Comparison of ENCODE assay signal across 27 mouse cellular contexts in genomic region chr11:53504376-53504775, GRCm38 (mm10). TPM values are rescaled to one million over a fixed set of nuclear protein-coding genes. Genes with fewer than 3 reads are reported as not detected.
"Had no signal": no experiment of that assay in that cellular context is flagged by ENCODE, and none has a peak within 500 bp of the region (broad histone marks: within the 10 kb centered on the region; RNA-seq: fewer than 3 reads in every experiment).

No protein-coding gene starts in this region.

- ATAC-seq: liver, postnatal 0 days; midbrain, embryonic 13.5 days; midbrain, embryonic 16.5 days had no signal

- H3K4me2 ChIP-seq: limb, embryonic 12.5 days; limb, embryonic 15.5 days; liver, embryonic 11.5 days; lung, embryonic 15.5 days; midbrain, embryonic 13.5 days; stomach, embryonic 15.5 days had no signal

- H3K9ac ChIP-seq: limb, embryonic 12.5 days; limb, embryonic 15.5 days; liver, embryonic 14.5 days; liver, postnatal 0 days; lung, embryonic 15.5 days; midbrain, embryonic 13.5 days; stomach, embryonic 15.5 days had no signal

- H3K27ac ChIP-seq: left cerebral cortex, adult 2 months; limb, embryonic 12.5 days; limb, embryonic 15.5 days; liver, embryonic 14.5 days; lung, embryonic 15.5 days; midbrain, embryonic 10.5 days; midbrain, embryonic 13.5 days; stomach, embryonic 15.5 days had no signal

- H3K4me3 ChIP-seq: left cerebral cortex, adult 2 months; limb, embryonic 12.5 days; limb, embryonic 15.5 days; lung, embryonic 15.5 days; megakaryocyte, embryonic 14.5 days; midbrain, embryonic 10.5 days; midbrain, embryonic 13.5 days; myocyte; stomach, embryonic 15.5 days had no signal

- H3K27me3 ChIP-seq: limb, embryonic 15.5 days; lung, embryonic 15.5 days; stomach, embryonic 15.5 days had no signal

- DNase-seq: kidney, adult 9 months; kidney, postnatal 14 days; kidney, postnatal 4 days; layer of hippocampus, postnatal 36 days; liver, postnatal 0 days; lung, postnatal 10 days; right cerebral cortex, postnatal 25 days; spleen, adult 18-20 months; thymus, postnatal 25 days had no signal

- H3K9me3 ChIP-seq: limb, embryonic 12.5 days; limb, embryonic 15.5 days; lung, embryonic 15.5 days; midbrain, embryonic 10.5 days; midbrain, embryonic 13.5 days; stomach, embryonic 15.5 days had no signal

- H3K36me3 ChIP-seq: limb, embryonic 12.5 days; limb, embryonic 15.5 days; lung, embryonic 15.5 days; midbrain, embryonic 10.5 days; midbrain, embryonic 13.5 days; stomach, embryonic 15.5 days had no signal

RNA-seq across cellular contexts. Expression of gene Sowaha, which starts 24.3 kb away (rescaled TPM):
- total RNA-seq: monocyte, adult 5-6 weeks had no signal
- polyA plus RNA-seq: myocyte had no signal

RNA-seq across cellular contexts. Expression of gene Gm9945, which starts 24.4 kb away (rescaled TPM):
- total RNA-seq: monocyte, adult 5-6 weeks had no signal
- polyA plus RNA-seq: kidney, embryonic 16.5 days; limb, embryonic 12.5 days; limb, embryonic 15.5 days; liver, embryonic 11.5 days; lung, embryonic 15.5 days; midbrain, embryonic 10.5 days; midbrain, embryonic 13.5 days; midbrain, embryonic 16.5 days; myocyte; stomach, embryonic 15.5 days; thymus, postnatal 0 days had no signal

RNA-seq across cellular contexts. Expression of gene Gm9837, which starts 34.1 kb away (rescaled TPM):
- total RNA-seq: left cerebral cortex, postnatal 10 days; left cerebral cortex, postnatal 36 days; monocyte, adult 5-6 weeks had no signal
- polyA plus RNA-seq: kidney, embryonic 16.5 days; limb, embryonic 12.5 days; limb, embryonic 15.5 days; liver, embryonic 11.5 days; liver, embryonic 14.5 days; liver, postnatal 0 days; lung, embryonic 15.5 days; midbrain, embryonic 10.5 days; midbrain, embryonic 13.5 days; midbrain, embryonic 16.5 days; myocyte; neural tube, embryonic 14.5 days; stomach, embryonic 15.5 days; thymus, postnatal 0 days had no signal

RNA-seq across cellular contexts. Expression of gene Shroom1, which starts 47.4 kb away (rescaled TPM):
- total RNA-seq: monocyte, adult 5-6 weeks had no signal
